Mouse (Mus musculus): ENCODE measurements around the gene Npr1. TPM values are rescaled to one million over a fixed set of nuclear protein-coding genes. Genes with fewer than 3 reads are reported as not detected.

The Npr1 gene
- polyA plus RNA-seq, 2 experiments: 4.8 to 15.5 TPM

DNA sequence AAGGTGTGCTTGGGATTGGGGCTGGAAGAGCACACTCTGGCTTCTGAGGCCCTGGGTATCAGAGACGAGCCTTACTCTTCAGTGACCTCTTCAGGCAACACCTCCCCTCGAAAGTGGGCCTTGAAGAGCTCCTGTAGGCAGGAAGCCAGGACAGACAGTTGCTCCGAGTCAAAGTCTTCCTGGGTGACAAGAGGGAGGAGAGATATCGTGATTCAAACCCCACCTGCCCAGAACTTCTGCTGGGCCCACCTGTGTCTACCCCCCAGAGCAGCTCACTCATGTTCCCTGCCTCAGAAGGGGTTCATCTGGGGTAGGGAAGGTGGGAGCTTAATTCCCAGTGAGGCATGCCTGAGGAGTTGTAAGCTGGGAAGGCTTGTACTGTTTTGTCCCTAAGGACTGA is 64.7 kb downstream of the Npr1 start:
- Histone ChIP-seq H3K4me3 (replicated peaks; ENCODE audit: low read length) (no peak overlapping the region), H3K9me3 (ENCODE audit: control insufficient read depth, low read length) (no peaks in the 10 kb centered on the region), H3K36me3 (ENCODE audit: control insufficient read depth, insufficient read depth, low read length) (peaks cover 96% of the 10 kb centered on the region), H3K27ac (replicated peaks; ENCODE audit: low read depth, low read length) (no peak overlapping the region), H3K9ac (ENCODE audit: low read depth, low read length, severe bottlenecking) (no peak overlapping the region), H3K4me1 (ENCODE audit: control insufficient read depth, insufficient read depth, low read length) (no peaks in the 10 kb centered on the region), H3K27me3 (ENCODE audit: control insufficient read depth, insufficient read depth, low read length) (no peaks in the 10 kb centered on the region), H3K4me2 (replicated peaks; ENCODE audit: low read depth, low read length, severe bottlenecking) (no peak overlapping the region)
- WGBS: 83% methylated on average over 4 of the region's 4 CpGs
- TF ChIP-seq POLR2A (IDR thresholded peaks at IDR 0.05; ENCODE audit: borderline replicate concordance, extremely low read depth, insufficient read depth, insufficient read length): no peak
- DNase-seq (ENCODE audit: low spot score) (no peak), ATAC-seq (ENCODE audit: low FRiP score, low read depth) (no peak)

Other genes with a start within 250 kb of the Npr1 start
- 74.2 and 78.2 TPM in 2 replicates for gene Jtb, start 234.3 kb downstream of the Npr1 start, polyA plus RNA-seq (2012; rRNA removed)
- gene Jtb, start 234.3 kb downstream of the Npr1 start, polyA plus RNA-seq (2014; fragmentation: Nextera tagmentation; extraction: Ambion mirVana): 120 and 130 TPM in 2 replicates
- gene Creb3l4, start 222.4 kb downstream of the Npr1 start, polyA plus RNA-seq (2012; rRNA removed): 6.3 and 6.4 TPM in 2 replicates
- 6.7 and 10.0 TPM in 2 replicates for gene Creb3l4, start 222.4 kb downstream of the Npr1 start, polyA plus RNA-seq (2014; fragmentation: Nextera tagmentation; extraction: Ambion mirVana)
- gene Slc39a1, start 217.7 kb downstream of the Npr1 start, polyA plus RNA-seq (2012; rRNA removed): 56.8 and 66.4 TPM in 2 replicates
- 104 and 111 TPM in 2 replicates for gene Slc39a1, start 217.7 kb downstream of the Npr1 start, polyA plus RNA-seq (2014; fragmentation: Nextera tagmentation; extraction: Ambion mirVana)
- 71.8 and 109 TPM in 2 replicates for gene Crtc2, start 211.7 kb downstream of the Npr1 start, polyA plus RNA-seq (2012; rRNA removed)
- gene Crtc2, start 211.7 kb downstream of the Npr1 start, polyA plus RNA-seq (2014; fragmentation: Nextera tagmentation; extraction: Ambion mirVana): 17.5 and 18.1 TPM in 2 replicates
- 21.3 and 25.7 TPM in 2 replicates for gene Dennd4b, start 200.7 kb downstream of the Npr1 start, polyA plus RNA-seq (2012; rRNA removed)
- gene Dennd4b, start 200.7 kb downstream of the Npr1 start, polyA plus RNA-seq (2014; fragmentation: Nextera tagmentation; extraction: Ambion mirVana): 3.6 and 6.4 TPM in 2 replicates
- gene Gatad2b, start 172.7 kb downstream of the Npr1 start, polyA plus RNA-seq (2012; rRNA removed): 39.9 and 44.6 TPM in 2 replicates
- 16.8 and 17.6 TPM in 2 replicates for gene Gatad2b, start 172.7 kb downstream of the Npr1 start, polyA plus RNA-seq (2014; fragmentation: Nextera tagmentation; extraction: Ambion mirVana)
- 64.7 and 92.1 TPM in 2 replicates for gene Slc27a3, start 75.9 kb downstream of the Npr1 start, polyA plus RNA-seq (2012; rRNA removed)
- gene Slc27a3, start 75.9 kb downstream of the Npr1 start, polyA plus RNA-seq (2014; fragmentation: Nextera tagmentation; extraction: Ambion mirVana): 30.5 and 34.7 TPM in 2 replicates
- 52.8 and 55.9 TPM in 2 replicates for gene Ints3, start 32.2 kb downstream of the Npr1 start, polyA plus RNA-seq (2012; rRNA removed)
- 26.0 and 32.5 TPM in 2 replicates for gene Ints3, start 32.2 kb downstream of the Npr1 start, polyA plus RNA-seq (2014; fragmentation: Nextera tagmentation; extraction: Ambion mirVana)
- 117 and 137 TPM in 2 replicates for gene Ilf2, start 10.3 kb upstream of the Npr1 start, polyA plus RNA-seq (2012; rRNA removed)
- gene Ilf2, start 10.3 kb upstream of the Npr1 start, polyA plus RNA-seq (2014; fragmentation: Nextera tagmentation; extraction: Ambion mirVana): 169 and 186 TPM in 2 replicates
- gene Snapin, start 25.2 kb upstream of the Npr1 start, polyA plus RNA-seq (2012; rRNA removed): 54.8 and 57.8 TPM in 2 replicates
- gene Snapin, start 25.2 kb upstream of the Npr1 start, polyA plus RNA-seq (2014; fragmentation: Nextera tagmentation; extraction: Ambion mirVana): 87.6 and 91.3 TPM in 2 replicates
- 155 and 169 TPM in 2 replicates for gene Chtop, start 43.6 kb upstream of the Npr1 start, polyA plus RNA-seq (2012; rRNA removed)
- 103 and 114 TPM in 2 replicates for gene Chtop, start 43.6 kb upstream of the Npr1 start, polyA plus RNA-seq (2014; fragmentation: Nextera tagmentation; extraction: Ambion mirVana)
- gene S100a1, start 48.5 kb upstream of the Npr1 start, polyA plus RNA-seq (2012; rRNA removed): 23.6 and 33.6 TPM in 2 replicates
- 30.2 and 32.5 TPM in 2 replicates for gene S100a1, start 48.5 kb upstream of the Npr1 start, polyA plus RNA-seq (2014; fragmentation: Nextera tagmentation; extraction: Ambion mirVana)
- 21.7 and 34.1 TPM in 2 replicates for gene S100a13, start 48.6 kb upstream of the Npr1 start, polyA plus RNA-seq (2012; rRNA removed)
- 37.1 and 44.7 TPM in 2 replicates for gene S100a13, start 48.6 kb upstream of the Npr1 start, polyA plus RNA-seq (2014; fragmentation: Nextera tagmentation; extraction: Ambion mirVana)
- 21.3 and 51.3 TPM in 2 replicates for gene S100a14, start 61.0 kb upstream of the Npr1 start, polyA plus RNA-seq (2012; rRNA removed)
- 23.7 and 33.4 TPM in 2 replicates for gene S100a14, start 61.0 kb upstream of the Npr1 start, polyA plus RNA-seq (2014; fragmentation: Nextera tagmentation; extraction: Ambion mirVana)
- 81.6 and 88.6 TPM in 2 replicates for gene S100a16, start 71.4 kb upstream of the Npr1 start, polyA plus RNA-seq (2012; rRNA removed)
- 232 and 269 TPM in 2 replicates for gene S100a16, start 71.4 kb upstream of the Npr1 start, polyA plus RNA-seq (2014; fragmentation: Nextera tagmentation; extraction: Ambion mirVana)
- gene S100a3, start 94.7 kb upstream of the Npr1 start, polyA plus RNA-seq (2012; rRNA removed): 0.92 and 1.3 TPM in 2 replicates
- 1.00 and 1.1 TPM in 2 replicates for gene S100a3, start 94.7 kb upstream of the Npr1 start, polyA plus RNA-seq (2014; fragmentation: Nextera tagmentation; extraction: Ambion mirVana)
- gene S100a2, start 124.4 kb upstream of the Npr1 start, polyA plus RNA-seq (2012; rRNA removed): not detected in 2 replicates
- gene S100a2, start 124.4 kb upstream of the Npr1 start, polyA plus RNA-seq (2014; fragmentation: Nextera tagmentation; extraction: Ambion mirVana): not detected in 2 replicates
- not detected in 2 replicates for gene Gm42674, start 136.0 kb upstream of the Npr1 start, polyA plus RNA-seq (2012; rRNA removed)
- gene Gm42674, start 136.0 kb upstream of the Npr1 start, polyA plus RNA-seq (2014; fragmentation: Nextera tagmentation; extraction: Ambion mirVana): not detected in 2 replicates
- gene S100a4, start 137.9 kb upstream of the Npr1 start, polyA plus RNA-seq (2012; rRNA removed): 18.0 and 26.2 TPM in 2 replicates
- 17.9 and 18.0 TPM in 2 replicates for gene S100a4, start 137.9 kb upstream of the Npr1 start, polyA plus RNA-seq (2014; fragmentation: Nextera tagmentation; extraction: Ambion mirVana)
- not detected in 2 replicates for gene S100a5, start 142.7 kb upstream of the Npr1 start, polyA plus RNA-seq (2012; rRNA removed)
- gene S100a5, start 142.7 kb upstream of the Npr1 start, polyA plus RNA-seq (2014; fragmentation: Nextera tagmentation; extraction: Ambion mirVana): not detected in 2 replicates
- gene S100a6, start 147.0 kb upstream of the Npr1 start, polyA plus RNA-seq (2012; rRNA removed): 92.4 and 108 TPM in 2 replicates
- gene S100a6, start 147.0 kb upstream of the Npr1 start, polyA plus RNA-seq (2014; fragmentation: Nextera tagmentation; extraction: Ambion mirVana): 203 and 233 TPM in 2 replicates
- gene S100a7a, start 188.2 kb upstream of the Npr1 start, polyA plus RNA-seq (2012; rRNA removed): 0.98 and 1.0 TPM in 2 replicates
- gene S100a7a, start 188.2 kb upstream of the Npr1 start, polyA plus RNA-seq (2014; fragmentation: Nextera tagmentation; extraction: Ambion mirVana): 0.21 and 0.43 TPM in 2 replicates
- 10.2 and 20.4 TPM in 2 replicates for gene S100a8, start 203.1 kb upstream of the Npr1 start, polyA plus RNA-seq (2012; rRNA removed)
- gene S100a8, start 203.1 kb upstream of the Npr1 start, polyA plus RNA-seq (2014; fragmentation: Nextera tagmentation; extraction: Ambion mirVana): 8.4 and 34.9 TPM in 2 replicates
- gene S100a9, start 229.9 kb upstream of the Npr1 start, polyA plus RNA-seq (2012; rRNA removed): 14.2 and 15.8 TPM in 2 replicates
- 9.7 and 29.8 TPM in 2 replicates for gene S100a9, start 229.9 kb upstream of the Npr1 start, polyA plus RNA-seq (2014; fragmentation: Nextera tagmentation; extraction: Ambion mirVana)